Mouse (Mus musculus) layer of hippocampus, postnatal 14 days (tissue): ENCODE data around the gene Ano10. TPM values are rescaled to one million over a fixed set of nuclear protein-coding genes. Genes with fewer than 3 reads are reported as not detected.
A peak's percentile ranks its signal among the peaks of the same experiment; 100 is the strongest.
"Not testable (repeated sequence)": the region's sequence is repeated elsewhere in the genome, so short reads cannot be mapped to it uniquely, and the experiment has no call there.

Experiments
- DNase-seq, 2 experiments: peaks; one replicate each; pipeline ENCODE4 v3.0.0; 2021 to 2022; ENCODE audit warnings: low spot score in 2 of 2, mixed read lengths in 1 of 2
- long read RNA-seq, 2 experiments: library from polyadenylated mRNA; stranded (forward); transcript quantifications; one replicate each; pipeline ENCODE4 v2.0.0; 2021
- total RNA-seq, 2 experiments: library from RNA; stranded (reverse); gene quantifications; 2 replicates each; pipeline ENCODE4 v1.2.3; 2021

The Ano10 gene
- 10 to 100 TPM; 23.8 to 28.5 TPM for total RNA-seq
- long read RNA-seq, experiment 1, transcript Ano10-201 (13 exons, 2,653 nt): major isoform, 11 of 17 reads
- long read RNA-seq, experiment 1, partial matches to known transcripts: 1 of 17 reads
- long read RNA-seq, experiment 1, other reads (novel, unspliced or antisense): 5 of 17 reads
- long read RNA-seq, experiment 2, transcript Ano10-201 (13 exons, 2,653 nt): major isoform, 19 of 30 reads
- long read RNA-seq, experiment 2, partial matches to known transcripts: 4 of 30 reads
- long read RNA-seq, experiment 2, other reads (novel, unspliced or antisense): 7 of 30 reads

GRCm38 (mm10) chr9:122294242-122294881 is at the start of gene Ano10:
Ano10 (minus strand) TSS chr9:122294423.
- peak; percentile 90 to 97 for DNase-seq

GRCm38 (mm10) chr9:122343399-122343798 is 49.2 kb upstream of the Ano10 start:
- DNase-seq: no peak

GRCm38 (mm10) chr9:122339972-122340371 is 45.7 kb upstream of the Ano10 start:
- DNase-seq: no peak

- DNase-seq: no peak
Observed at GRCm38 (mm10) chr9:122337510-122337931, 43.3 kb upstream of the Ano10 start.

GRCm38 (mm10) chr9:122336677-122337076 is 42.5 kb upstream of the Ano10 start:
- DNase-seq: no peak

- DNase-seq: no peak
Observed at GRCm38 (mm10) chr9:122328199-122328598, 34.0 kb upstream of the Ano10 start.

GRCm38 (mm10) chr9:122325996-122326395 is 31.8 kb upstream of the Ano10 start:
- no peak for DNase-seq

- DNase-seq: no peak
Observed at GRCm38 (mm10) chr9:122322356-122322755, 28.1 kb upstream of the Ano10 start.

- no peak for DNase-seq
Observed at GRCm38 (mm10) chr9:122320626-122321025, 26.4 kb upstream of the Ano10 start.

GRCm38 (mm10) chr9:122316562-122316961 is 22.3 kb upstream of the Ano10 start:
- DNase-seq: no peak

GRCm38 (mm10) chr9:122315501-122315900 is 21.3 kb upstream of the Ano10 start:
- no peak for DNase-seq

- DNase-seq: no peak
Observed at GRCm38 (mm10) chr9:122314942-122315341, 20.7 kb upstream of the Ano10 start.

- DNase-seq: no peak
Observed at GRCm38 (mm10) chr9:122314386-122314785, 20.2 kb upstream of the Ano10 start.

GRCm38 (mm10) chr9:122313128-122313527 is 18.9 kb upstream of the Ano10 start:
- DNase-seq: not testable (repeated sequence)

- no peak for DNase-seq
Observed at GRCm38 (mm10) chr9:122312296-122312990, 18.2 kb upstream of the Ano10 start.

- no peak for DNase-seq
Observed at GRCm38 (mm10) chr9:122311051-122311760, 17.0 kb upstream of the Ano10 start.

GRCm38 (mm10) chr9:122310613-122311049 is 16.4 kb upstream of the Ano10 start:
- DNase-seq: peak; percentile 85 to 87

- DNase-seq: no peak
Observed at GRCm38 (mm10) chr9:122309013-122309980, 15.1 kb upstream of the Ano10 start.

- DNase-seq: no peak
Observed at GRCm38 (mm10) chr9:122305302-122305701, 11.1 kb upstream of the Ano10 start.

- no peak for DNase-seq
Observed at GRCm38 (mm10) chr9:122296169-122296568, 1.9 kb upstream of the Ano10 start.
